Mouse (Mus musculus) neural tube, embryonic 10.5 days (tissue): ENCODE measurements around the gene Ngdn.
"Not testable (repeated sequence)": the region's sequence is repeated elsewhere in the genome, so short reads cannot be mapped to it uniquely, and the experiment has no call there.

Experiments
- DNase-seq: peaks from one replicate; pipeline ENCODE4 v3.0.0-alpha.2; 2017; ENCODE audit warnings: low spot score; ENCODE audit errors: extremely low spot score

The Ngdn gene

GRCm38 (mm10) chr14:55014991-55015766 is at the start of gene Ngdn:
Gene Ngdn (plus strand): TSS chr14:55015454.
- peak; percentile 99 for DNase-seq

- DNase-seq = no peak
Measured at GRCm38 (mm10) chr14:54965631-54966030, 49.6 kb upstream of the Ngdn start.

- DNase-seq = no peak
Measured at GRCm38 (mm10) chr14:54966320-54966977, 48.8 kb upstream of the Ngdn start, which contains the start of gene Myh6. Gene Myh6 (minus strand): TSS chr14:54966927.

GRCm38 (mm10) chr14:54967874-54968273 is 47.4 kb upstream of the Ngdn start:
- no peak for DNase-seq

GRCm38 (mm10) chr14:54968344-54968743 is 46.9 kb upstream of the Ngdn start:
- DNase-seq = no peak

GRCm38 (mm10) chr14:54972786-54973185 is 42.5 kb upstream of the Ngdn start:
- not testable (repeated sequence) for DNase-seq

- no peak for DNase-seq
Measured at GRCm38 (mm10) chr14:54974068-54974791, 41.0 kb upstream of the Ngdn start.

GRCm38 (mm10) chr14:54976633-54977032 is 38.6 kb upstream of the Ngdn start, which contains the start of gene Gm17428:
Gene Gm17428 (plus strand): TSS chr14:54976933.
- DNase-seq = no peak

- DNase-seq = no peak
Measured at GRCm38 (mm10) chr14:54978664-54979063, 36.6 kb upstream of the Ngdn start.

GRCm38 (mm10) chr14:54981934-54982333 is 33.3 kb upstream of the Ngdn start:
- DNase-seq = no peak

- not testable (repeated sequence) for DNase-seq
Measured at GRCm38 (mm10) chr14:54988350-54988874, 26.8 kb upstream of the Ngdn start.

GRCm38 (mm10) chr14:54988882-54989281 is 26.4 kb upstream of the Ngdn start:
- DNase-seq = no peak

GRCm38 (mm10) chr14:54989886-54990441 is 25.3 kb upstream of the Ngdn start:
- no peak for DNase-seq

- no peak for DNase-seq
Measured at GRCm38 (mm10) chr14:54992196-54992595, 23.1 kb upstream of the Ngdn start.

- DNase-seq = no peak
Measured at GRCm38 (mm10) chr14:54993636-54994035, 21.6 kb upstream of the Ngdn start.

GRCm38 (mm10) chr14:54994136-54994868 is 21.0 kb upstream of the Ngdn start, which contains the start of gene Myh7:
Gene Myh7 (minus strand): TSS chr14:54994626.
- DNase-seq = no peak

- DNase-seq = no peak
Measured at GRCm38 (mm10) chr14:54994869-54995186, 20.4 kb upstream of the Ngdn start.

- no peak for DNase-seq
Measured at GRCm38 (mm10) chr14:54995457-54996138, 19.7 kb upstream of the Ngdn start.

- DNase-seq = no peak
Measured at GRCm38 (mm10) chr14:54996793-54997192, 18.5 kb upstream of the Ngdn start.

- DNase-seq = no peak
Measured at GRCm38 (mm10) chr14:54997297-54997696, 18.0 kb upstream of the Ngdn start.
